Mouse (Mus musculus) CH12.LX (cell line): Measurements from ENCODE around the gene Gmppa. TPM values are rescaled to one million over a fixed set of nuclear protein-coding genes. Genes with fewer than 3 reads are reported as not detected.

Source experiments
- DNase-seq: peaks from one replicate; pipeline ENCODE4 v3.0.0-alpha.2; 2013; ENCODE audit errors: extremely low read depth
- H3K27ac ChIP-seq: 2 replicates; pipeline ENCODE4 v1.5.1; 2012; ENCODE audit warnings: low read depth, mild to moderate bottlenecking, control low read depth, moderate library complexity; ENCODE audit not compliant: insufficient read depth
- H3K27me3 ChIP-seq: replicated peaks from 2 replicates; pipeline ENCODE3; 2012; ENCODE audit warnings: inconsistent platforms
- H3K36me3 ChIP-seq, 2 experiments: replicated peaks in 1 of 2; 2 replicates each; pipeline versions ENCODE3 to v1.6.1; 2012; ENCODE audit warnings: inconsistent platforms in 1 of 2, low read length in 1 of 2, mild to moderate bottlenecking in 1 of 2, mixed read lengths in 1 of 2, moderate library complexity in 1 of 2; ENCODE audit not compliant: control insufficient read depth in 1 of 2, insufficient read depth in 1 of 2
- H3K4me1 ChIP-seq, 2 experiments: 2 replicates each; pipeline ENCODE4 v1.6.1; 2012; ENCODE audit warnings: inconsistent platforms in 1 of 2, moderate library complexity in 1 of 2; ENCODE audit not compliant: insufficient read depth in 2 of 2, control insufficient read depth in 1 of 2
- H3K4me2 ChIP-seq: 2 replicates; pipeline ENCODE4 v1.6.1; 2012; ENCODE audit warnings: low read depth, mild to moderate bottlenecking, control low read depth; ENCODE audit not compliant: poor library complexity, insufficient read depth, severe bottlenecking
- H3K4me3 ChIP-seq, 3 experiments: fragments of 150-350 bp in 1 of 3; sonication (generic) in 1 of 3; replicated peaks in 1 of 3; 2 replicates each; pipeline versions ENCODE3 to v1.5.1; 2011 to 2012; ENCODE audit warnings: low read depth in 2 of 3, low read length in 2 of 3, mild to moderate bottlenecking in 2 of 3, moderate library complexity in 2 of 3, control low read depth in 1 of 3, improper control_type of control experiment in 1 of 3, inconsistent platforms in 1 of 3, mixed read lengths in 1 of 3; ENCODE audit not compliant: poor library complexity in 1 of 3
- H3K79me2 ChIP-seq: replicated peaks from 2 replicates; pipeline ENCODE4 v1.6.1; 2012; ENCODE audit warnings: mild to moderate bottlenecking, moderate library complexity; ENCODE audit not compliant: control insufficient read depth, poor library complexity, insufficient read depth, severe bottlenecking; ENCODE audit errors: extremely low read depth
- H3K9ac ChIP-seq: 2 replicates; pipeline ENCODE4 v1.6.1; 2012; ENCODE audit warnings: low read depth, mild to moderate bottlenecking, control low read depth, moderate library complexity; ENCODE audit not compliant: insufficient read depth
- H3K9me3 ChIP-seq: replicated peaks from 2 replicates; pipeline ENCODE3; 2012; ENCODE audit warnings: low read length, inconsistent platforms, mixed read lengths
- E2F4 ChIP-seq: IDR thresholded peaks from 2 replicates; pipeline ENCODE4 v1.6.1; 2011; ENCODE audit warnings: low read depth, low read length, improper control_type of control experiment; ENCODE audit not compliant: insufficient replicate concordance
- ELF1 ChIP-seq: IDR thresholded peaks from 2 replicates; pipeline ENCODE4 v1.6.1; 2014; ENCODE audit warnings: low read depth, mild to moderate bottlenecking, inconsistent platforms, low read length, improper control_type of control experiment
- EP300 ChIP-seq: IDR thresholded peaks from 2 replicates; pipeline ENCODE4 v1.6.1; 2011; ENCODE audit warnings: low read length, improper control_type of control experiment
- HCFC1 ChIP-seq: IDR thresholded peaks from 2 replicates; pipeline ENCODE4 v1.6.1; 2012; ENCODE audit warnings: low read depth, mild to moderate bottlenecking, inconsistent platforms, low read length, improper control_type of control experiment
- JUN ChIP-seq: IDR thresholded peaks from 2 replicates; pipeline ENCODE4 v1.6.1; 2011; ENCODE audit warnings: low read depth, mild to moderate bottlenecking, low read length, improper control_type of control experiment, moderate library complexity; ENCODE audit not compliant: insufficient read depth
- MAFK ChIP-seq: IDR thresholded peaks from 2 replicates; pipeline ENCODE4 v1.6.1; 2011; ENCODE audit warnings: low read length, improper control_type of control experiment; ENCODE audit not compliant: insufficient replicate concordance
- MXI1 ChIP-seq: IDR thresholded peaks from 2 replicates; pipeline ENCODE4 v1.6.1; 2011; ENCODE audit warnings: mild to moderate bottlenecking, low read depth, low read length, improper control_type of control experiment
- MYC ChIP-seq: IDR thresholded peaks from 2 replicates; pipeline ENCODE4 v1.6.1; 2011; ENCODE audit warnings: low read depth, mild to moderate bottlenecking, improper control_type of control experiment, low read length
- NRF1 ChIP-seq: IDR thresholded peaks from 2 replicates; pipeline ENCODE4 v1.6.1; 2014; ENCODE audit warnings: low read depth, mild to moderate bottlenecking, inconsistent platforms, low read length, improper control_type of control experiment, moderate library complexity
- PAX5 ChIP-seq: IDR thresholded peaks from 2 replicates; pipeline ENCODE4 v1.6.1; 2012; ENCODE audit warnings: low read length, inconsistent platforms, mixed read lengths
- POLR2A ChIP-seq: IDR thresholded peaks from 2 replicates; pipeline ENCODE4 v1.6.1; 2011; ENCODE audit warnings: low read depth, mild to moderate bottlenecking, improper control_type of control experiment, low read length
- POLR2AphosphoS2 ChIP-seq: IDR thresholded peaks from 2 replicates; pipeline ENCODE4 v1.6.1; 2011; ENCODE audit warnings: low read depth, low read length, improper control_type of control experiment
- RAD21 ChIP-seq: IDR thresholded peaks from 2 replicates; pipeline ENCODE4 v1.6.1; 2011; ENCODE audit warnings: low read depth, mild to moderate bottlenecking, low read length, improper control_type of control experiment, moderate library complexity
- RCOR1 ChIP-seq: conservative IDR thresholded peaks from 2 replicates; pipeline ENCODE4 v1.6.1; 2012; ENCODE audit warnings: low read depth, mild to moderate bottlenecking, inconsistent platforms, low read length, improper control_type of control experiment
- SMC3 ChIP-seq: IDR thresholded peaks from 2 replicates; pipeline ENCODE4 v1.6.1; 2011; ENCODE audit warnings: low read depth, low read length, improper control_type of control experiment
- TCF12 ChIP-seq: IDR thresholded peaks from 2 replicates; pipeline ENCODE4 v1.6.1; 2014; ENCODE audit warnings: low read depth, mild to moderate bottlenecking, inconsistent platforms, low read length, improper control_type of control experiment
- USF1 ChIP-seq: IDR thresholded peaks from 2 replicates; pipeline ENCODE4 v1.6.1; 2014; ENCODE audit warnings: low read depth, mild to moderate bottlenecking, inconsistent platforms, low read length, improper control_type of control experiment
- ZKSCAN1 ChIP-seq: IDR thresholded peaks from 2 replicates; pipeline ENCODE4 v1.6.1; 2012; ENCODE audit warnings: low read depth, inconsistent platforms, low read length, improper control_type of control experiment, borderline replicate concordance
- dilution Hi-C: fragments of 300-500 bp; cut with MboI; formaldehyde crosslinking; loops from 2 replicates; pipeline ENCODE4 v1.14.3; 2020; ENCODE audit warnings: low sequenced_read_pairs; ENCODE audit not compliant: extremely low pct_unique_long_range_greater_than_20kb, extremely low pct_ligation_motif_present
- in situ Hi-C: fragments of 300-500 bp; cut with MboI; formaldehyde crosslinking; loops from 3 replicates; pipeline ENCODE4 v1.14.3; 2019; ENCODE audit warnings: low sequenced_read_pairs, low pct_ligation_motif_present, low pct_unique_long_range_greater_than_20kb, mixed read lengths
- polyA plus RNA-seq: library from polyadenylated mRNA; unstranded; fragments of >175 nt; gene quantifications from 2 replicates; pipeline ENCODE4 v1.2.1, GENCODE M21; 2012; ENCODE audit warnings: low read depth; ENCODE audit not compliant: insufficient read length
- total RNA-seq, 2 experiments: library from RNA; depleted of rRNA; stranded (reverse); fragments of 300-350 nt in 1 of 2; fragments of >200 nt in 1 of 2; gene quantifications; 2 replicates each; pipeline ENCODE4 v1.2.3; 2012 to 2014

Gene Gmppa
- total and polyA plus RNA-seq, 3 experiments: 102 to 153 (median 126) TPM

GRCm38 (mm10) chr1:75441471-75441996 is 5.8 kb downstream of the Gmppa start:
- dilution Hi-C loops: no loop called here
- H3K27ac ChIP-seq: no peak overlapping the region
- no peak for DNase-seq
- no peak overlapping the region for H3K4me2 ChIP-seq
- in situ Hi-C loops: no loop called here
- no peak overlapping the region for H3K9ac ChIP-seq
- peaks cover 6 to 18% of the 10 kb centered on the region in 2 experiments for H3K4me1 ChIP-seq
- H3K36me3 ChIP-seq: peaks cover 34 to 66% of the 10 kb centered on the region in 2 experiments
- TF ChIP-seq USF1 (no peak), ELF1 (no peak), HCFC1 (no peak), MYC (no peak), RAD21 (no peak)
- no peak overlapping the region for H3K4me3 ChIP-seq
- no peaks in the 10 kb centered on the region for H3K9me3 ChIP-seq
- H3K27me3 ChIP-seq: peaks cover 5% of the 10 kb centered on the region
- peaks cover 3% of the 10 kb centered on the region for H3K79me2 ChIP-seq

GRCm38 (mm10) chr1:75442171-75442570 is 6.4 kb downstream of the Gmppa start:
- Histone ChIP-seq H3K27ac (no peak overlapping the region), H3K27me3 (peaks cover 11% of the 10 kb centered on the region), H3K9me3 (no peaks in the 10 kb centered on the region), H3K4me3 (no peak overlapping the region), H3K36me3 (peaks cover 34 to 66% of the 10 kb centered on the region in 2 experiments), H3K9ac (no peak overlapping the region), H3K4me2 (no peak overlapping the region), H3K79me2 (no peaks in the 10 kb centered on the region), H3K4me1 (peaks cover 8 to 18% of the 10 kb centered on the region in 2 experiments)
- in situ Hi-C loops: no loop called here
- TF ChIP-seq PAX5 (no peak), MAFK (no peak), RAD21 (no peak), SMC3 (no peak), RCOR1 (no peak), EP300 (no peak), POLR2A (no peak), MXI1 (no peak), TCF12 (no peak), JUN (no peak), NRF1 (no peak), MYC (no peak), E2F4 (no peak), ZKSCAN1 (no peak), POLR2AphosphoS2 (no peak), HCFC1 (no peak)
- dilution Hi-C loops: no loop called here
- DNase-seq: no peak
